Mouse (Mus musculus) lung, adult 2 months (tissue): ENCODE measurements around the gene Slc45a1. TPM values are rescaled to one million over a fixed set of nuclear protein-coding genes. Genes with fewer than 3 reads are reported as not detected.

Experiments
- DNase-seq: peaks from one replicate; pipeline ENCODE4 v3.0.0; 2022
- H3K4me1 ChIP-seq: fragments of 200-500 bp; 2 replicates; pipeline ENCODE4 v1.6.1; 2011; ENCODE audit warnings: low read length; ENCODE audit not compliant: control insufficient read depth, insufficient read depth
- H3K4me3 ChIP-seq: fragments of 200-500 bp; replicated peaks from 2 replicates; pipeline ENCODE3; 2011; ENCODE audit warnings: low read depth, mild to moderate bottlenecking, control low read depth, low read length; ENCODE audit errors: extremely low read depth
- CTCF ChIP-seq: fragments of 200-500 bp; IDR thresholded peaks from 2 replicates; pipeline ENCODE4 v1.5.1; 2011; ENCODE audit warnings: mild to moderate bottlenecking, low read length, control low read depth; ENCODE audit not compliant: insufficient read depth
- POLR2A ChIP-seq: fragments of 200-500 bp; IDR thresholded peaks from 2 replicates; pipeline ENCODE4 v1.6.1; 2011; ENCODE audit warnings: low read depth, mild to moderate bottlenecking, control low read depth, low read length, borderline replicate concordance; ENCODE audit errors: extremely low read depth
- WGBS: fragments of 180-500 bp; shearing (Covaris S2); methylation state at CpG from one replicate; pipeline ENCODE4 v1.1.7; 2018; 5-methylcytosine and 5-hydroxymethylcytosine counted together
- polyA plus RNA-seq: library from polyadenylated mRNA; depleted of rRNA; stranded (reverse); fragments of >200 nt; gene quantifications from 2 replicates; pipeline ENCODE4 v1.2.3, GENCODE M21; 2012

Slc45a1 gene
- polyA plus RNA-seq, 1 experiment = not detected

DNA sequence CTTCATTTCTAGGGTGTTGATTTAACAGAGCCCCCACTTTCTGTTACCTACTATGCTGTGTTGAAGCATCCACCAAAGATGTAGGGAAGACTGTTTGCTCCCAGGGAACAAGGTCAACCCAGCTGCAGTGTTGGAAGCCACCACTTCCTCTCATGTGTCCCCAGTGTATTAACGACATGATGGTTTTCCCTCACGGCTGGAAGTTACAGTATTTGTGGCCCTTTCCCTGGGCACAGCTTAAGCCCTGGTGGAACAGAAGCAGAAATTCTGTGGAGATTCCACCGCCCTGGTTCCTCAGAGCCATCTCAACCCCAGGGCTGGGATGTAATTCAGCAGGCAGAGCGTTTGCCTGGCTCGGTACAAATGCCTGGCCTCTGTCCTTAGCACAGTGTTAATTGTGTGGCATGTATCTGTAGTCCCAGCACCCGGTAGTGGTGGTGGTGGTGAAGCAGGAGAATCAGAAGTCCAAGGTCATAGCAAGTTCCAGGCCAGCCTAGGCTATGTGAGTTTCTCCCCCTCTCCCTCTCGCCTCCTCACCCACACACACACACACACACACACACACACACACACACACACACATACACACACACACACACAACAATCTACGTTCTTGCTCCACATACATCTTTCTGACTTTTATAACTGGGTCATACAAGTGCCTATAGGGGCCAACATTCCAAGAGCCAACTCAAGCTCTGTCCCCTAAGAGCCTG is 34.0 kb upstream of the Slc45a1 start:
- H3K4me1 ChIP-seq = peaks cover 3% of the 10 kb centered on the region; the same call in 1 of the 2 replicates
- DNase-seq = no peak
- TF ChIP-seq POLR2A (no peak), CTCF (no peak)
- no peak overlapping the region for H3K4me3 ChIP-seq
- WGBS = 58% methylated on average over 8 of the region's 8 CpGs

DNA sequence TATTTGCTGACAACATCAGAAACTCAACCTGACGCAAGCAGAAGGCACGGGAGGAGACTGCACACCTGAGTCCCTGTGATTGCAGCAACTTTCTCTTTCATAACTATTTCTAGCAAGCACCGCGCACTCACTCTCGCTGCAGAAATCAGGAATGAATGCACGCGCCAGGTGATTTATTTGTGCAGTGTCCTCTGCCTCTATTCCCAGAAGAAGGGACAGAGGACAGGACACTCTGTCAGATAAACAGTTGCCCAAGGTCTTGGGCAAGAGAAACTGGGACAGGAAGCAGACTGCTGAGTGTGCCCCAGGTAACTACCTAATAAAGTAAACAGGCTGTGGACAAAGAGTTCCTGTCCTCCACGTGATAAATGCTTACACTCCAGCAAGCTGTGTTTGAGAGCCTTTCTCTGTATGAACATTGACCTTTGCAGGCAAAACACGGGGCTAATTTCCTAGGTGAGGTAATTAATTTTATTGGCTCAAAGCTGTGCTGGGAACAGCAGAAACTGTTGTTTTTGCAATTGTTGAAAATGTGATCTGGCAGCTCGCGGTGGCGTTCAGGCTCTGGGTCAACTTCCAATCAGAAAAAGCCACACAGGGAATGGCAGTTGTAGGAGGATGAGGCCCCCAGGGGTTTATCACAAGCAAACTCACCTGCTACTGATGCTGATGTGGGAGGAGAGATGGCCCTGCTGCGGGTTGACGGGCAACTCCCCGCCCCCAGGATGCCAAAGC is 33.2 kb upstream of the Slc45a1 start:
- H3K4me3 ChIP-seq = no peak overlapping the region
- TF ChIP-seq CTCF (no peak), POLR2A (no peak)
- DNase-seq = no peak
- peaks cover 3% of the 10 kb centered on the region; the same call in 1 of the 2 replicates for H3K4me1 ChIP-seq
- 32% methylated on average over 15 of the region's 15 CpGs for WGBS

DNA sequence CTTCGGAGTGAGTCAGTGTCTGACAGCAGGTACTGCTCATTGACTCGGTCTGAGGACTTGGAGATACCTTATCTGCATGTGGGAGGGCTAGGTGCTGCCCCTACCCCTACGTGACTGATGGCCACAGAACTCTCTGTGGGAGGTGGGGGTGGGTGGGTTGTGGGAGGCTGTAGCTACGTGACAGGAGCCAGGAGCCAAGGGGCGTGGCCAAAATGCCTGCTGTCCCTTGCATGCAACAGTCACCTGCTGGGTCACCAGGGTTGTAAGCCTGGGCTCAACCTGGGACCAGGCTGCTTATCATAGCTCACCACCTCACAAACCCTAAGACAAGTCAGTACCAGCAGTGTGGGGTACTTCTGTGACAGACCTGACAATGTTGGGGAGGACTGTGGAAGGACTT is 28.4 kb upstream of the Slc45a1 start:
- WGBS = 66% methylated on average over 5 of the region's 5 CpGs
- TF ChIP-seq POLR2A = no peak
- no peak for DNase-seq
- Histone ChIP-seq H3K4me1 (no peaks in the 10 kb centered on the region), H3K4me3 (no peak overlapping the region)

DNA sequence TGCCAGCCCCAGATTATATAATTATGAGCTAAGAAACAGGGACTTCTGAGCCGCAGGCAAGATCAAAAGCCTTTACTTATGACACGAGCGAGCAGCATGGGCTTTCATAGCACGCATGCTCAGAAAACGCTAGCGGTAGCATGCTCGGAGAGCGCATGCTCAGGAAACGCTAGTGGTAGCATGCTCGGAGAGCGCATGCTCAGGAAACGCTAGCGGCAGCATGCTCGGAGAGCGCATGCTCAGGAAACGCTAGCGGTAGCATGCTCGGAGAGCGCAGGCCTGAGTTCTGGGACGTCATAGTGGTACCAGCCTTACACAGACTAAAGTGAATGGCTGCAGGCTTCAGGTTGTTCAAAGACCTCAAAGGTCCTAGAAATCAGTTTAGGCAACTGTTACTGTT is 26.8 kb upstream of the Slc45a1 start:
- Histone ChIP-seq H3K4me3 (no peak overlapping the region), H3K4me1 (no peaks in the 10 kb centered on the region)
- TF ChIP-seq CTCF = no peak
- TF ChIP-seq POLR2A = no peak
- no peak for DNase-seq
- 97% methylated on average over 20 of the region's 20 CpGs for WGBS

DNA sequence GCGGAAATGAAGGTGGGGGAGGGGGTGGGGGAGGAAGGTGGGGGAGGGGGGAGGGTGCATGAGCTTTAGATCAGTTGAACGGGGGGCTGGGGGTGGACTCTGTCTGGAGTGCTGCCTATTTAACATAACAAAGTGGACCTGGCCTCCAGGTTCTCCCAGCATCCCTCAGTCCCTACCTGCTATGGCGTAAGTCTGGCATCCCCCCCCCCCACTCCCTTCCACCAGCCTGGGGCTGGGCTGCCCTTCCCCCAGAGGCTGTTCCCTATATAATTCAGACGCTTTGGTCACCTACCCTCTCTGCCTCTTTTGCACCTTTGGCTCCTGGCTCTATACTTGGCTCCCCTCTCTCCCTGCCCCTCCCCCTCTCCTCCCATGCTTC is 25.9 kb upstream of the Slc45a1 start:
- WGBS = 33% methylated on average over 4 of the region's 4 CpGs
- TF ChIP-seq POLR2A (no peak), CTCF (no peak)

DNA sequence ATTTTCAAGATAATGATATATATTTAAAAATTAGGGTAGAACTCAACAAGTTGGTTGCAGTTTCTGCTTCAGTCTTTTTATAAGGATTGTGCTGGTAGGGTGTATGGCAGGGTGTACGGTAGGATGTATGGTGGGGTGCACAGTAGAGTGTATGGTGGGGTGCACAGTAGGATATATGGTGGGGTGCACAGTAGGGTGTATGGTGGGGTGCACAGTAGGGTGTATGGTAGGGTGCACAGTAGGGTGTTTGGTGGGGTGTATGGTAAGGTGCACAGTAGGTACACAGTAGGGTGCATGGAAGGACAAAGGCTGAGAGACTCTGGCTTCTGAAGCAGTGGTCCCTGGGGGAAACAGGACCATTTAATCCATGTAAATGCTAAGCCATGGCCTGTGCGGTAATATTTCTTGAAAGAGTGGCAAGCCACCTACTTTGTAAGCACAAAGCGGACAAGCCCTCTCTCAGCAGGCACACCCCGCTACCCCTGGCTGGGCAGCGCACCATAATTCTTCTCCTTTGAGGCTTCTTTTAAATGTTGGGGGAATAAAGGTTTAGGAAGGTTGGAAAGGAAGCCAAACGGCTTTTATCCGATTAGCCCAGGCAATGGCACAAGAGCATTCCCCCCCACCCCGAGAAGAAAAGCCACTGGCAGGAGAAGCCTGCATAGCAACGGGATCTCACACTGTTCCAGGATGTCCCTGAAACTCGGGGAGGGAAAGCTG is 25.3 kb upstream of the Slc45a1 start:
- TF ChIP-seq POLR2A = no peak
- TF ChIP-seq CTCF = no peak
- WGBS = 46% methylated on average over 10 of the region's 10 CpGs

More for the DNA sequence above, 25.9 kb upstream of the Slc45a1 start:
- H3K4me1 ChIP-seq = no peaks in the 10 kb centered on the region
- H3K4me3 ChIP-seq = no peak overlapping the region
- no peak for DNase-seq

DNA sequence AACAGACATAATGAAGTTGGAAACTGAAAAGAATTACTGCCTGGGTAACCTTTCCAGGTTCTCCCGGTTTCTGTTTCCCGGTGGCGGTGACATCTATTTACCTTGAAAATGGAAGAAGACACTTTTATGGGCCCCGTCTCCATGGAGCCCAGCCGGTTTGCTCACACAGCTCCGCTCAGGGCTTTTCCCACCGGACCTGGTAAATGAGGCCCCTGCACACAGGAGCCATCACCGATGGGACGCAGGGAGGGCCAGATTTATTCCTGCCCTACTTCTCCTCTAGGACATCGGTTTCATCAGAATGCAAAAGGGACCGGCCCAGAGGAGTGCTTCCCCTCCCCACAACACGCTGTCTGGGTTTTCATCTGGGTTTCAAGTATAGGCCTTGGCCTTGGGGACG is 24.1 kb upstream of the Slc45a1 start:
- WGBS = 89% methylated on average over 13 of the region's 13 CpGs
- TF ChIP-seq CTCF (no peak), POLR2A (no peak)

More for the DNA sequence above, 25.3 kb upstream of the Slc45a1 start:
- H3K4me1 ChIP-seq = no peaks in the 10 kb centered on the region
- no peak overlapping the region for H3K4me3 ChIP-seq
- DNase-seq = no peak

DNA sequence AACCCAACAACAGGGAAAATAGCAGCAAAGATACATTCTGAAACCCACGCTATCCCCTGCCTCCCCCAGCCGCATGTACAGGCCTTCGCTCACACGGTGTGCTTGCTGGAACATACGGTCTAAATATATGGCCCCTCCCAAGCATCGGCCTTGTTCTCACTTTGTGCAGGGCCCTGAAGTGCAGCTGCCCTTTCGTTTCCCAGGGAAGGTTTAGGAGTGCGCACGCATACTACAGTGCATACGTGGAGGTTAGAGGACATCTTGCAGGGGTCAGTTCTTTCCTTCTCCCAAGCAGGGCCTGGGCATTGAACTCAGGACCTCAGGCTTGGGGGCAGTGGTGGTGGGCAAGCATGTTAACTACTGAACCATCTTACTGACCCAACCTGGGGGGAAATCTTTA is 23.3 kb upstream of the Slc45a1 start:
- WGBS = 94% methylated on average over 10 of the region's 10 CpGs

More for the DNA sequence above, 24.1 kb upstream of the Slc45a1 start:
- no peak overlapping the region for H3K4me3 ChIP-seq
- no peak for DNase-seq
- no peaks in the 10 kb centered on the region for H3K4me1 ChIP-seq

DNA sequence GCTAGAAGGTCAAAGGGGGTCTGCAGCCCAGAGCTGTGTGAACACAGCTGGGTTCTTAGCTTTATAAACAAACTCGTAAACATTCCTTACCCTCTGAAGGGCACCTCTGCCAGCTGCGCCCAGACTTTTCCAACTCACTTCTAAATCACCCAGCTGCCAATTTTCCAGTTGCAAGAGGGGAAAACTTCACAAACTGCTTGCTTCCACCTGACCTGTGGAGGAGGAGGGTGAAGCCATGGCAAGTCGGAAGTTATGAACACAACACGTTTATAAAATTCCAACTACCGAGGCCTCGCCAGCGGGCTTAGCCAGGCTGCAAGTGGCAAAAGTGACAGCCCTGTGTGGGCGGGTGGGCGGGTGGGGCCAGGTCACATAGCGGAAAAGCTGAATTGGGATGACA is 13.8 kb upstream of the Slc45a1 start:
- 66% methylated on average over 10 of the region's 10 CpGs for WGBS

More for the DNA sequence above, 23.3 kb upstream of the Slc45a1 start:
- Histone ChIP-seq H3K4me1 (no peaks in the 10 kb centered on the region), H3K4me3 (no peak overlapping the region)
- DNase-seq = no peak
- TF ChIP-seq POLR2A = no peak
- no peak for TF ChIP-seq CTCF

More for the DNA sequence above, 13.8 kb upstream of the Slc45a1 start:
- no peak for DNase-seq
- Histone ChIP-seq H3K4me1 (no peaks in the 10 kb centered on the region), H3K4me3 (no peak overlapping the region)
- TF ChIP-seq POLR2A (no peak), CTCF (no peak)
